Mouse (Mus musculus) B cell, adult (primary cell): ENCODE results near the gene Taar7b. TPM values are rescaled to one million over a fixed set of nuclear protein-coding genes. Genes with fewer than 3 reads are reported as not detected.

ENCODE experiments used
- total RNA-seq: library from RNA; stranded (reverse); gene quantifications from 4 replicates; pipeline ENCODE4 v1.2.4, GENCODE M21; 2023; ENCODE audit not compliant: inconsistent age

Taar7b gene
- total RNA-seq: not detected in 4 replicates

GRCm38 (mm10) chr10:23999639-24000038, at the start of gene Taar7b:
Gene Taar7b (plus strand): TSS chr10:23999939.

GRCm38 (mm10) chr10:23960444-23960915, 39.3 kb upstream of the Taar7b start, which contains the start of gene Taar4:
Gene Taar4 (plus strand): TSS chr10:23960494.

GRCm38 (mm10) chr10:23970656-23971165, 29.0 kb upstream of the Taar7b start, which contains the start of gene Taar5:
Gene Taar5 (plus strand): TSS chr10:23970706.

GRCm38 (mm10) chr10:23985546-23985945, 14.2 kb upstream of the Taar7b start, which contains the start of gene Taar6:
Gene Taar6 (minus strand): TSS chr10:23985646.

GRCm38 (mm10) chr10:23993381-23993780, 6.4 kb upstream of the Taar7b start, which contains the start of gene Taar7a:
Gene Taar7a (minus strand): TSS chr10:23993481.

GRCm38 (mm10) chr10:24026922-24027321, 27.2 kb downstream of the Taar7b start, which contains the start of gene Taar7d:
Gene Taar7d (plus strand): TSS chr10:24027222.

GRCm38 (mm10) chr10:24037314-24037713, 37.6 kb downstream of the Taar7b start, which contains the start of gene Taar7e:
Gene Taar7e (plus strand): TSS chr10:24037614.

GRCm38 (mm10) chr10:24049210-24049609, 49.5 kb downstream of the Taar7b start, which contains the start of gene Taar7f:
Gene Taar7f (plus strand): TSS chr10:24049510.

Other genes with a start within 250 kb of the Taar7b start
- gene Rps12, start 212.7 kb upstream of the Taar7b start, total RNA-seq: 794 to 1,463 TPM (median 1,064 TPM) in 4 replicates
- gene Slc18b1, start 203.0 kb upstream of the Taar7b start, total RNA-seq: 0.16 to 0.45 TPM in 2 of 4 replicates, not detected in the others
- not detected in 4 replicates for gene Vnn3, start 148.5 kb upstream of the Taar7b start, total RNA-seq
- not detected in 4 replicates for gene Vnn1, start 105.3 kb upstream of the Taar7b start, total RNA-seq
- gene Taar1, start 79.6 kb upstream of the Taar7b start, total RNA-seq: not detected in 4 replicates
- not detected in 4 replicates for gene Taar2, start 61.4 kb upstream of the Taar7b start, total RNA-seq
- not detected in 4 replicates for gene Taar3, start 50.4 kb upstream of the Taar7b start, total RNA-seq
- not detected in 4 replicates for gene Taar4, start 39.4 kb upstream of the Taar7b start, total RNA-seq
- not detected in 4 replicates for gene Taar5, start 29.2 kb upstream of the Taar7b start, total RNA-seq
- gene Taar6, start 14.3 kb upstream of the Taar7b start, total RNA-seq: not detected in 4 replicates
- not detected in 4 replicates for gene Taar7a, start 6.5 kb upstream of the Taar7b start, total RNA-seq
- not detected in 4 replicates for gene Taar7d, start 27.3 kb downstream of the Taar7b start, total RNA-seq
- not detected in 4 replicates for gene Taar7e, start 37.7 kb downstream of the Taar7b start, total RNA-seq
- gene Taar7f, start 49.6 kb downstream of the Taar7b start, total RNA-seq: not detected in 4 replicates
- gene Taar8a, start 76.6 kb downstream of the Taar7b start, total RNA-seq: not detected in 4 replicates
- not detected in 4 replicates for gene Taar8b, start 92.4 kb downstream of the Taar7b start, total RNA-seq
- not detected in 4 replicates for gene Taar8c, start 102.0 kb downstream of the Taar7b start, total RNA-seq
- gene Taar9, start 109.6 kb downstream of the Taar7b start, total RNA-seq: not detected in 4 replicates
- gene Stx7, start 149.4 kb downstream of the Taar7b start, total RNA-seq: 112 to 120 TPM (median 116 TPM) in 4 replicates
- gene Moxd1, start 223.6 kb downstream of the Taar7b start, total RNA-seq: not detected in 4 replicates